Mouse (Mus musculus): ENCODE data around the gene Polr2j. TPM values are rescaled to one million over a fixed set of nuclear protein-coding genes. Genes with fewer than 3 reads are reported as not detected.
A peak's percentile ranks its signal among the peaks of the same experiment; 100 is the strongest.

Polr2j gene
- total RNA-seq (2022), result 10 to 100 TPM; 60.0 to 72.5 (median 60.7) TPM

DNA sequence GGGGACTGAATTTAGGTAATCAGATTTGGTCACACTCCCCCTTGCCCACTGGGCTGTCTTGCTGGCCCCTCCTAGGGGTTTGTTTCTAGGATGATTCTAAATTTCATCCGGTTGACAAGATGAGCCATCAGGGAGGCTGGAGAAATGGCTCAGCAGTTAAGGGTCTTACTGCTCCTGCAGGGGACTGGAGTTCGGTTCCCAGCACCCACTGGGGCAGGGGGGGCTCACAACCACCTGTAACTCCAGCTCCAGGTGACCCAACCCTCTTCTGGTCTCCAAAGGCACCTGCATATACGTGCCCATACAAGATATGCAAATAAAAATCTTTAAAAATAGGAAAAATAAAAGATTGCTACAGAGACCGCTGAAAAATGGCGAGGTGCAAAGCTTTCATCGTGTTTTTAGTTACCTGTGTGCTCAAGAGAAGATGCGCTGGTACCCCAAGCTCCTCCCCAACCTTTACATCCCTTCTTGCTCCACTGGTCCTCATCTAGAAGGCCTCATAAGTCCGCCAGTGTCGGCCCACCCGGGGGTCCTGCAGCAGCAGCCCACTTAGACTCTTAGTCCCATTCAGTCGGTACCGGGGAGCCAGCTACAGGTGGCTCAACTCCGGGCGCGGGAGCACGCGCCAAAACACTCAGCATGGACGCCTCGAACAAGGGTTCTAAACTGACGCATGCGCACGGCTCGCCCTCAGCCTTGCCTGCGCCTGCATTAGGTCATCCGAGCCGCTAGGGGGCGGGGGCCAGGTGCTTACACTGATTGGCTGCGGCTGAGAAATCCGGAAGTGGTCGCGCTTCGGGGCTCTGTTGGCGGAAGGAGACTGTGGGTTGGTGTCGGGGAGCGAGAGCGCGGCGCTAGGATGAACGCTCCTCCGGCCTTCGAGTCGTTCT, at the start of gene Polr2j:
Gene Polr2j (plus strand): TSS at position 741 of the 893 bp plus-strand sequence.
- DNase-seq (ENCODE audit: low spot score in 2 of 2), result peak; percentile 93

DNA sequence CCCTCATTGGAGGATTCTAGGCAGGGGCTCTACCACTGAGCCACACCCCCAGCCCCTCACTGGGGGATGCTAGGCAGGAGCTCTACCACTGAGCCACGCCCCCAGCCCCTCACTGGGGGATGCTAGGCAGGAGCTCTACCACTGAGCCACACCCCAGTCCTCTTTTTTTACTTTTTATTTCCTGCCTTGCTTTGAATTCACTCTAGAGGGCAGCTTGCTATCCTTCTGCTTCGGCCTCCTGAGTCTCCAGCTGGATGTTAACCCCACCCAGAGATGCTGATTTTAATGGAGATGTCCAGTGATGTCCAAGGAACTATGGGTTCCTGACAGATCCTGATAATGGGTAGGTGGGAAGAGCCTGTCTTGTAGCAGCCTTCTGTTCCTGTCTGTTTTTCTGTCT, 47.0 kb upstream of the Polr2j start:
- no peak for DNase-seq (ENCODE audit: low spot score in 2 of 2)

DNA sequence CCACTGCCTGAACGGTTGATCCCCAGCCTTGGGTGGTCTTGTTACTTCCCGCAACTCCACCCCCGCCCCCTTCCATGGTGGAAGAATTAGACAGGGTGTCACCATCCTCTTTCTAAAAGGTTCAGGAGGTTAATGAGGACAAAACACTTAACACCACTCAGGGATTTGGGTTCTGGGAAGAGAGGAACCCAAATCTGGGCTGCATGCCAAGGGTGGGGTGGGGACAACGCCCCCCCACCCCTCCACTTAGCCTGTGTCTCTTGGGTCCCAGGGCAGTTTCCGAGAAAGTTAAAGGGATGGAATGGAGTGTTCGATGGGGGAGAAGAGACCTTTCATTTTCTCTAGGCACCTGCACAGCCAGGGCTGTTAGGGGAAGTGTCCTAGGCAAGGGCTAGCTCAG, 43.4 kb upstream of the Polr2j start:
- no peak for DNase-seq (ENCODE audit: low spot score in 2 of 2)

DNA sequence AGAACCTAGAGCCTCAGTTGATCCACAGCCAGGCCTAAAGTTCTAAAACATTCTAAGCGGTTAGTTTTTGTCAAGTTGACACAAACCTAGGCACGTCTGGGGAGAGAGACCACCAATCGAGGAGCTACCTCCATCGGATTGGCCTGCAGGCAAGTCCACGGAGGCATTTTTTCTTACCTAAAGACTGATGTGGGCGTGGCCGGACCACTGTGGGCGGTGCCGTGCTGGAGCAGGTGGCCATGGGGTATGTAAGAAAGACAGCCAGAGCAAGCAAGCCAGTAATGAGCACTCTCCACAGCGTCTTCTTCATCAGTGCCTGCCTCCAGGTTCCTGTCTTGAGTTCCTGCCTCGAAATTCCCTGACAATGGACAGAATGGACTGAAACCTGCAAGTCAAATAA, 42.9 kb upstream of the Polr2j start:
- DNase-seq (ENCODE audit: low spot score in 2 of 2), result no peak

DNA sequence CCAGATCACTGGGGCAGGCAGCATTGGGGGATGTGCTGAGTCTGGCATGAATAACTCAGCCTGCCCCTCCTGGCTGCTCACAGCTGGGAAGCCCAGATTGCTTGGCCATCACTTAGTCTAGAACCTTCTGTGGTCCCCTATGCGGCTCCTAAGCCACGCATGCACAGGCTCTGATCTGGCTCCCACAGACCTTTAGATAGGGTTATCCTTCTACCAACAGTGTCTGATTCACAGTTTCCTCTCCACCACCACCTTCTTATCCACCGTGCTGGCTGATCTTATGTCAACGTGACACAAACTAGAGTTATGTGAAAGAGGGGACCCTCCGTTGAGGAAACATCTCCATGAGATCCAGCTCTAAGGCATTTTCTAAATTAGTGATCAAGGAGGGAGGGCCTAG, 41.4 kb upstream of the Polr2j start:
- DNase-seq (ENCODE audit: low spot score in 2 of 2), result no peak

DNA sequence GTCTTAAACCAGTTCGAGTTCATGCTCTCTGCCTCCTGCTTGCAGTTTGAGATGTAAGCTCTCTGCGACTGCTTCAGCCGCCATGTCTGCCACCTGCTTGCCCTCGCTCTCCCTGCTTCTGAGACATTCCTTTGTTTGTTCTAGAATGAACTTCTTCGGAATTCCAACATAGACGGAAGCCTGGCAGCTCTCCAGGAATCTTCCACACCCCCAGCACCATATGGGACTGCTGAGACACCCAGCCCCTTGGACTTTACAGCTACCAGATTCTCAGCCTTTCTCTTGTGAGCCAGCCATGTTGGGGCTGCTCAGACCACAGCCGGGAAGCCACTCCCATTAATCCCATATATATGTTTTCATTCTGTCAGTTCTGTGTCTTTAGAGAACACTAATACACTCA, 40.1 kb upstream of the Polr2j start:
- DNase-seq (ENCODE audit: low spot score in 2 of 2), result no peak

DNA sequence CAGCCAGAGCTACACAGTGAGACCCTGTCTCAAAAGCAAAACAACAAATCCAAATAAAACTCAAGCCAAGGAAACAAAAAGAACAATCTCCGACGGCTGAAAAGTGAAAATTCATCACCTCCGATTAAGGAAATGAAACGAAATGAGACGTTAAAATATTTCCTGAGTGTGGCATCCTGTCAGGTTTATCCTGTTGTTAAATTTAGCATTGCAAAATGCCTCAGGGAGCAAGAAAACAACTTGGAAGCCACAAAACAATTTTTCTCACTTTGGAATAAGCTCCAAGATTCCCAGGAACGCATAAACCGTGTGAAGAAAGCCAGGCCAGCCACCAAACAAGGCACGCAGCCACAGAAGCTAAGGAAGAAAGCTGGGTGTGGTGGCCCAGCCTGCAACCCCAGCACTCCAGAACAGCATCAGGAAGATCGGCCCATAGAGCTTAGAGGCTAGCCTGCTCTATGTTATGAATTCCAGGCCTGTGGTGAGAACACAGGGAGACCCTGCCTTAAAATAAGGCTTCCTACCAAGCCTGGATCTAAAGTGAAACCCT, 39.4 kb upstream of the Polr2j start:
- DNase-seq (ENCODE audit: low spot score in 2 of 2), result peak in 1 of 2 experiments; percentile 13

DNA sequence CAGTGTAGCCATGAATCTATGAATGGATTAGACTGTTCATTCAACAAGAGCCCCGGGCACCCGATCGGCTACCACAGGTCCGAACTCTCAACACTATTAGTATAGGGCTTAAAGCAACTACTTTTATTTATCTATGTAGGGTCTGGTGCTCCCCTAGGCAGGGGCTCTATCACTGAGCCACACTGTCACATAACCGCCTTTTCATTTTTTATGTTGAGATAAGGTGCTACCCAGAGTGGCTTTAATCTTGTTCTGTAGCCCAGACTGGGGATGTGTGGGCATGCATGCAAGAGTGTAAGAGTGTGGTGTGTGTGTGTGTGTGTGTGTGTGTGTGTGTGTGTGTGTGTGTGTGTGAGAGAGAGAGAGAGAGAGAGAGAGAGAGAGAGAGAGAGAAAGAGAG, 38.3 kb upstream of the Polr2j start:
- no peak for DNase-seq (ENCODE audit: low spot score in 2 of 2)

DNA sequence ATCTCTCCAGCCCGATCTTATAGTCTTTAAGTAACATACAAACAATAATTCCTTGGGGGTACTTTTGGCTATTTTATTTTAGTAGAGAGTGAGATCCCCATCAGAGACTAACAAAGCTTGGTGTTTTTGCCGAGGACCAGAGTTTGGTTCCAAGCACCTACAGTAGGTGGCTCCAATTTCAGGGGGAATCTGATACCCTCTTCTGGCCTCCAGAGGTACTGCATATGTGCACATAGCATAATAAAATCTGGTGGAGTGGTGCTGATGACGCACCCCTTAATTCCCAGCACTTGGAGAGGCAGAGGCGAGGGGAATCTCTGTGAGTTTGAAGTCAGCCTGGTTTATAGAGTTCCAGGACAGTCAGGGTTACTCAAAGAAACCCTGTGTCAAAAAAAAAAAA, 34.1 kb upstream of the Polr2j start:
- no peak for DNase-seq (ENCODE audit: low spot score in 2 of 2)

DNA sequence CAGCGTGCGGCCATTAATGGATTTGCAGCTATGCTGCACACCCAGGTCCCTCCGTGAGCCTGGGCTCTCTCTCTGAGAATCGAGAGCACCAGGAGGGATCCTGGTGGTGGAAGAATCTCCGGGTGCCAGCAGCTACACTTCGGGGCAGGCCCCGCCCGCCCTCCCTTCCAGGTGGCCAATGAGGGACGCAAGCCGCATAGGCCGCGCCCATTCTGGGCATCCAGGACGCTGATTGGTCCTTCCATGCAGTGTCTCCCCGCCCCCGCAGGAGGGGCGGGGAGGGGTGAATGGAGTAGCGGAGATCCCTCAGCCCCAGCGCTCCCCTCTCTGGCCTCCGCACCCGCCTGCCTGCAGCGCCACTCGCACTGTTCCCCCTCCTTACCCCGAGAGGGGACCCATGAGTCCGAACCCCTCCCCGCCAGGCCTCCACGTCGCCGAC, 32.7 kb upstream of the Polr2j start, which contains the start of gene Rasa4:
Gene Rasa4 (plus strand): TSS at position 248 of the 439 bp plus-strand sequence.
- DNase-seq (ENCODE audit: low spot score in 2 of 2), result peak; percentile 94 to 95

DNA sequence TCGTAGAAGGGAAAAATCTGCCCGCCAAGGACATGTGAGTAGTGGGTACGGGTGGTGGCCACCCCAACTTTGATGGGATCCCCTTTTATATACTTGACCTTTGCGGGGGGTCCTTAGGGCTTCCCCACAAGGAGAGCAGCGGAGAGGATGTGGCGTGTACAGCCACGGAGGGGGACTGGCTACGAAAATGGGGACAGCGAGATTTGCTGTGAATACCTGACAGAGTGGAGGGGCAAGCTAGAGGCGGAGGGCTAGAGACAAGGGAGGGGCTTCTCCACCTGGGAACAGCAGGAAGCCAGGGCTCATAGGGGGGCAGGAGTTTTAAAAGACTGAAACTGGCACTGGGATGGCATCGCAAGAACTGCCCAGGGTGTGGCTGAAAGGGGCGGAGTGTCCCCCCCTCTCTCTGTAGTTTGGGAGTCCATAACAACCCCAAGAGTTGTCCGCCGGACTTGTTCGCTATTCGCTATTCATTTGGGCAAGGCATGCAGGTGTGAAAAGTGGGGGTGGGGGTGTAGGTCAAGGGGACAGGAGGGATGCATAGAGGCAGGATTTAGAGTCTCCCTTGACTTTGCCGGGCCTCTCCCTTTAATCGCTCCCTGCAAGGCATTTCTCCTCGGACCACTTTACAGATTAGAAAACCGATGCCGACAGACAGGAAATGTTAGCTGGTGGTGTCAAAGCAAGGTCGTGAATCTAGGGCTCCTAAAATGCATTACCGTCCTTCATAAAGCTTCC, 32.1 kb upstream of the Polr2j start:
- peak in 1 of 2 experiments; percentile 27 for DNase-seq (ENCODE audit: low spot score in 2 of 2)

DNA sequence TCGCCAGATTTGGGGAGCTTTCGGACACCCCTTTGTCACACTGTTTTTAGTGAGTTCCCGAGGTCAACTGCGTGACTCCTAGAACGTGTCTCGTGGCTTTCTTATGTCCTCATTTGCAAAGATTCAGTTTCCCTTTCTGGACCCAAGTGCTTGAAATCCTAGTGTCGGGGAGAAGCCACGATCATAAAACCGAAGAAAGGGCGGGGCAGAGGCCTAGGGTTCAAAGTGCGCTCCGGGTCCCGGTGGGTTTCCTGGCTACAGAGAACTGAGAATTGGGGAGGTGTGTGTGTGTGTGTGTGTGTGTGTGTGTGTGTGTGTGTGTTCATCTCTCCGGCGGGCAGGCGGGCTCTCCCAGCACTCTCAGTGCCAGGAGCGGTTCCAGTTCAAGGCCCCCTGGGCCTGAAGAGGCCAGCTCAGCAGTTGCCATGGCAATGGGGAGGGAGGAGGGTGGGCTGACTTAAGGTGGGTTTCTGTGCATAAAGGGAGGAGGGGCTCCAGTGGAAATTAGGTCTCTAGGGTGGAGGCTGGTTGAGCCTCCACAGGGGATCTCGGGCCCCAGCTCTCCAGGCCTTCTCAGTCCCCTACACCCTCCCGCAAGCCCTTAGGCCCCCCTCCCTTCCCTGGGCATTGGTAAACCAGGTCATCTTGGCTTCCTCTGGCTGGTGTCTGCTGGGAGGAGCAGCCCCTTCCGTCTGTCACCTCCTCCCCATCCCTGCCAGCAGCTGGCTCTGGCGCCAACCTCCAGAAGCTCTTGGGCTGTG, 31.4 kb upstream of the Polr2j start:
- peak; percentile 55 to 75 for DNase-seq (ENCODE audit: low spot score in 2 of 2)

DNA sequence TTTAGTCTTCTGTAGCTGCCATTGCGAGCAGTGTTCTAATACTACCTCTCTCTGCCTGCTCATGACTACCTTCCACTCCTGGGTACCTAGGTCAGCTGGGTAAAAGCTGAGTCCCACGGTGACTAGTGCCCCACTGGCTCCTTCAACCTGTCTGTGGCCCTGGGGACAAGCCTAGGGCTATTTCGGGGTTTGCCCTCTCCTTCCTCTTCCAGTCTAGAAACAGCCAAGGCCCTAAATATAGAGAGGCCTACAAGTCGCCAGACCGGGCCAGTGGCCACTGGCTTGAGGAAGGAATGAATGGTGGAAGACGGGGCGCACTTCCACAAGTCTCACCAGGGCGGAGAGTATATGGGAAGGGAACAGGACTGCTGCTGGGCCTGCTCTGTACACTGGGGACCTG, 30.1 kb upstream of the Polr2j start:
- DNase-seq (ENCODE audit: low spot score in 2 of 2), result peak; percentile 34 to 66

DNA sequence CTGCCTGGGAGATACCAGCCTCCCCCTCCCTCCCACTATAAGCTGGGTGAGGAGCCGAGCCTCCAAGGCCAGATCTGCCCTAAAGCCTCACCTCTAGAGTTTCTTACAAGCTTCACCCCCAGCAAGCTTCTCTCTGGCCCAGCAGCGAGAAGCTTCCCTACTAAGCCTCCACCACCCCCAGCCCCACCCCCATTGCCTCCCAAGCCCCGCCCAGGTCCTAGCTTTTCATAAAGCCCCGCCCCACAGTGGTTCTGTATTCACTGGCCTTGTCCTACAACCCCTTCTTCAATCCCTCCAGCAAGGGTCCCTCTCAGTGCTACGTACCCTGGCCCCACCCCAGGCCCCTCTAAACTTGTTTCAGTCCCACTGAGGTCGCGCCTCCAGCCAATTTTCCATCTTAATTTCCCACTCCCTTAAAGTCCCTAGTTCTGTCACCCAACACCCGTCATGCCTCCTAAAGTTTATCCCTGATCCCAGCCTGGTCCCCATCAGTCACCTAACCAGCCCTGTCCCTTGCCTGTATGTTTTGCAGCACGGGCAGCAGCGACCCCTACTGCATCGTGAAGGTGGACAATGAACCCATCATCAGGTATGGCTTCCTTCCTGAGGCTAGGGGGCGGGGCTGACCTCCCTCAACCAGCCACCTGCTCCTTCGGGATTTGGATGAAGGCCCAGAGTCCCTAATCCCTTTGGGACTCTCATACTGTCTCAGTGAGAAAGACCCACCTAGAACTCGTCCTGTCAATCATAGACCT, 27.4 kb upstream of the Polr2j start:
- peak in 1 of 2 experiments; percentile 24 for DNase-seq (ENCODE audit: low spot score in 2 of 2)

DNA sequence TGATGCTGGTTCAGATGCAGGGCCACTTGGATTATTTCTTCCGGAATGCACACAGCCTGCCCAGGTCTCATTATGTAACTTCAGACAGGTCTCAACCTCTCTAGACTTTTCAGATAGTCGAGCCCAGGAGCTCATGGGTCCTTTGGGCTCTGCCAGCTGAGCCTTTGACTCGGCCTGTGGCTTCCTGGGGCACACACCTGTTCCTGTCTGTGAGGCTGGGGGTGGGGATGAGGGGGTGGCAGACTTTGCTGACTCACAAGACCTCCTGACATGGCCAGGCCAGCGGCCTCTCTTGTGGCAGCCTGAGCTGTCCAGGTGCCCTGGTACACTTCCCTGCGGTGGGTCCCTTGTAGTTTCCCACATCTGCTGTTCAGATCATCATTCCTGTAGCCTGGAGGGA, 24.5 kb upstream of the Polr2j start:
- peak in 1 of 2 experiments; percentile 60 for DNase-seq (ENCODE audit: low spot score in 2 of 2)

DNA sequence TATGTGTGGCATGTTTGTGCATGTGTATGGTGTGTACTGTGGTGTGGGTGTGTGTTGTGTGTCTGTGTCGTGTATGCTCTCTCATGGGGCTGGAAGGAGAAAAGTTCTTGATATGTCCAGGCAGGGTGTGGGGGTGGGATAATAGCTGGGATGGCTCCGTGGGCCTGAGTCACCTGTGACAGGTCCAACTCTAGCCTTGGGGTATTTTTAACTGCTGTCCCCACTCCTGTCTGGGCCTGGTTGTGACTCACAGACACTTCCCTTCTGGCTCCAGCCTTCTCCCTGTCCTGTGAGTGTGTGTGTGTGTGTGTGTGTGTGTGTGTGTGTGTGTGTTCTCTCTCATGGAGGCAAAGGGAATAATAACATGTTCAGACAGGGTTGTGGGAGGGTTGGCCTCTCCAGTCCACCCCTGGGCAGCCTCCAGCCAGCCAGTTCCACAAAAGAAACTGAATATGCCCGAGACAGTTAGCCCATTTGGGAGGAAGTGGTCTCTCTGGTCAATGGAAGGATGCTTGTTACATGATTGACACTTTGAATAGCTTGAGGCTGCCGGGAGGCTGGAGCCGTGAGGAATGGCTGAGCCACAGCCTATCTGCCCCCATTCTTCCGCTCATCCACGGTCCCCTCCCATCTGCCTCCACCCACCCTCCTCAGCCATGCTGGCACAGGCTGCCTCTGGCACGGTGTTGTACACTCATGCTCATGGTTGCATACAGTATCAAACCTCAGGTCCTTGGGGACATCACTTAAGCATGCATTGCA, 22.0 kb upstream of the Polr2j start:
- no peak for DNase-seq (ENCODE audit: low spot score in 2 of 2)

DNA sequence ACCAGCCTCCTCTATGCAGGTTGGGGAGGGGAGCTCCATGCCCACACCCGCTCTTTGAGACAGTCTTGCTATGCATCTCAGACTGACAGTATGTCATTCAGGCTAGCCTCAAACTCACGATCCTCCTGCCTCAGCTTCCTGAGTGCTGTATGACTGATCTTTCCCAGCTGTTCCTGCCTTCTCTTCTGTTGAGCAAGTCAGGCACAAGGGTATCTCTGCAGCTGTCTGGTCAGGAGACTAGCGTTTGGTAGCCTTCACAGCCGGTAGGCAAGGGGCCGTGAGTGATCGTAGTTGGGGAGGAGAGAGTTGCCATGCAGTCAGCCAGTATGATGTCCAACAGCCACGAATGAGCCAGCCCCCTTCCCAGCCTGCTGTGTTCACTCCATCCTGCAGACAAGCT, 21.3 kb upstream of the Polr2j start:
- no peak for DNase-seq (ENCODE audit: low spot score in 2 of 2)

DNA sequence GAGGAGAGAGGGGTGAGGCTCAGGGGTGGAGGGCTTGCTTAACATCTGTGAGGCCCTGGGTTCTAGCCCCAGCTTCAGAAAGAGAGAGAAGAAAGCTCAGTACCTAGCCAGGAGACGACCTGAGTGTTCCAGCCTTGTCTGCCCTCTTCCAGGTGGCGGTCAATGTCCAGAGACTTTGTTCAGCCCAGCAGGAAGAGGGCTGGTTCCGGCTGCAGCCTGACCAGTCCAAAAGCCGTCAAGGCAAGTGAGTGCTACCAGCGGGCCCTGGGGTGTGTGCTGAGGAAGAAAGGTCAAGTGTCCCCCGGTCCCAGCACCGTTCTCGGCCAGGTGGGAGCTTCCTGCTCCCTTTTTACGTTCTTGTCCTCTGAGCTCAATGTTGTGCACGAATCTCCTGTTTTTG, 17.9 kb upstream of the Polr2j start:
- DNase-seq (ENCODE audit: low spot score in 2 of 2), result no peak

DNA sequence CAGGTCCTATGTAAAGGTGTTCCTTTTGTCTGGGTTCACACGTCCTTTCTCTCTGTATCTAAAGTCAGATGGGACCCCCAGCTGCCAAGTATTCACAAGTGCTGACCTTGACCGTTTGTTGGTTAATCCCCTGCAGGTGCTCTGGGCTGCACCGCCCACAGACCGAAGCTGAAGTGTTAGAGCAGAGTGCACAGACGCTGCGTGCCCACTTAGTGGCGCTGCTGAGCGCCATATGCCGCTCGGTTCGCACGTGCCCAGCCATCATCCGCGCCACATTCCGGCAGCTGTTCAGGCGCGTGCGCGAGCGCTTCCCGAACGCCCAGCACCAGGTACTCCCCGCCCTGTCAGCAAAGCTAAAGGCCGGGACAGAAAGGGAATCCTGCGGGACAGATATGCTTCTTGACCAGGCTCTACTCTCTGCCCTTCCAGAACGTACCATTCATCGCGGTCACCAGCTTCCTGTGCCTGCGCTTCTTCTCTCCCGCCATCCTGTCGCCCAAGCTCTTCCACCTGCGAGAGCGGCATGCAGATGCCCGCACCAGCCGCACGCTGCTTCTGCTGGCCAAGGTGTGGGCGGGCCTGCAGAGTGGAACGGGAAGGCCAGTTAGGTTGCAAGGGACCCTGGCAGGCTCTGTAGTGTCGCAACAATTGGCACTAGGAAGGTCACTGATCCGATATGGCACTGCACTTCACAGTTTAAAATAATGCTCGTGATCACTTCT, 14.2 kb upstream of the Polr2j start:
- peak in 1 of 2 experiments; percentile 27 for DNase-seq (ENCODE audit: low spot score in 2 of 2)

All from gastrocnemius, adult 8-10 months (tissue).